Mouse (Mus musculus): ENCODE measurements at regions not wholly inside any gene's neighbourhood (a gene's known extent, or its start where the extent isn't known, plus 50 kb on each side); places are given as distances from the start of the nearest gene placed in this dataset.
A peak's percentile ranks its signal among the peaks of the same experiment; 100 is the strongest.

DNA sequence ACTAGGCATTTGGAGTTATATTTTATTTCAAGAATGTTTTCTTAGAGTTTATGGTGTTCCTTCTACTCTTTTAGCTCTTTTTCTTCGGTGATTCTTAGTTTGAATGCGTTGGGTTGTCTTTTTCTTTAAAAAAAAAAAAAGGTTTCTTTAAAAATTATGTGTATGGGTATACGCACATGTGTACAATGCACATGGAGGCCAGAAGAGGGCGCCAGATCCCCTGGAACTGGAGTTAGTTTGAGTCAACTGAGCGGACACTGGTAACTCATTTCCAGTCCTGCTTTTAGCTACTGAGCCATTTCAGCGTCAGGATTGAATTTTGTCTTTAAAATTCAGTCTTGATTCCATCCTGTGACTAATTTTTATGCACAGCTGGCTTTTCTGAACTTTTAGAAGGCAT lies 124.9 kb upstream of the Cdh5 start:
- no peaks in the 10 kb centered on the region for H3K4me1 ChIP-seq (ENCODE audit: control insufficient read depth, insufficient read depth, low read length)
- H3K27ac ChIP-seq (replicated peaks; ENCODE audit: insufficient read depth, low read depth, low read length): no peak overlapping the region
- no peaks in the 10 kb centered on the region for H3K27me3 ChIP-seq (ENCODE audit: control insufficient read depth, insufficient read depth, low read length)
- WGBS: 76% methylated on average over 6 of the region's 6 CpGs
- no peak for TF ChIP-seq POLR2A (IDR thresholded peaks at IDR 0.05; ENCODE audit: extremely low read depth, insufficient read depth, low read length)
- TF ChIP-seq CTCF (IDR thresholded peaks at IDR 0.05; ENCODE audit: low read depth, low read length): peak; percentile 17; the same call in 1 of the 2 replicates
- DNase-seq (ENCODE audit: extremely low read depth, low read depth, low spot score): peak; percentile 9
- no peaks in the 10 kb centered on the region for H3K79me2 ChIP-seq (ENCODE audit: control insufficient read depth, insufficient read depth, low read length)
- H3K4me3 ChIP-seq (ENCODE audit: insufficient read depth, low read depth, low read length): no peak overlapping the region
- H3K9ac ChIP-seq (ENCODE audit: low read depth, low read length): no peak overlapping the region
- H3K36me3 ChIP-seq (ENCODE audit: control insufficient read depth, insufficient read depth, low read length): no peaks in the 10 kb centered on the region

DNA sequence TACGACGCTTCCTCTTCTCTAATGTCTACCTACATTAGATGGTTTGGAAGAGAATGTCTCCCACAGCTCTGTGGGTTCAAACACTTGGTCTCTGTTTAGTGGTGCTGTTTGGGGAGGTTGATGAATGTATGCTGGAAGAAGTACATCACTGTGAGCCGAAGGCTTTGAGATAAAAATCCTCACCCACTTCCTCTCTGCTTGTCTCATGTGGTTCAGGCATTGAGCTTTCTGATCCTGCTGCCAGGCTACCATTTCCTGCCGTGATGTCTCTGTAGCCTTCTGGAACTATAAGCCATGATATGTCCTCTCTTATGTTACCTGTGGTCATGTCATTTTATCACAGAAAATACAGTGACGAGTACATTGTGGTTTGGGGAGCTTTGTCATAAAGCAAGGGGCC lies 122.5 kb upstream of the Cdh5 start:
- 79% methylated on average over 5 of the region's 5 CpGs for WGBS
- DNase-seq (ENCODE audit: extremely low read depth, low read depth, low spot score): no peak
- H3K27me3 ChIP-seq (ENCODE audit: control insufficient read depth, insufficient read depth, low read length): no peaks in the 10 kb centered on the region
- H3K79me2 ChIP-seq (ENCODE audit: control insufficient read depth, insufficient read depth, low read length): no peaks in the 10 kb centered on the region
- no peak overlapping the region for H3K4me3 ChIP-seq (ENCODE audit: insufficient read depth, low read depth, low read length)
- H3K27ac ChIP-seq (replicated peaks; ENCODE audit: insufficient read depth, low read depth, low read length): no peak overlapping the region
- H3K9ac ChIP-seq (ENCODE audit: low read depth, low read length): no peak overlapping the region
- no peaks in the 10 kb centered on the region for H3K4me1 ChIP-seq (ENCODE audit: control insufficient read depth, insufficient read depth, low read length)
- no peak for TF ChIP-seq CTCF (IDR thresholded peaks at IDR 0.05; ENCODE audit: low read depth, low read length)
- TF ChIP-seq POLR2A (IDR thresholded peaks at IDR 0.05; ENCODE audit: extremely low read depth, insufficient read depth, low read length): no peak
- no peaks in the 10 kb centered on the region for H3K36me3 ChIP-seq (ENCODE audit: control insufficient read depth, insufficient read depth, low read length)

DNA sequence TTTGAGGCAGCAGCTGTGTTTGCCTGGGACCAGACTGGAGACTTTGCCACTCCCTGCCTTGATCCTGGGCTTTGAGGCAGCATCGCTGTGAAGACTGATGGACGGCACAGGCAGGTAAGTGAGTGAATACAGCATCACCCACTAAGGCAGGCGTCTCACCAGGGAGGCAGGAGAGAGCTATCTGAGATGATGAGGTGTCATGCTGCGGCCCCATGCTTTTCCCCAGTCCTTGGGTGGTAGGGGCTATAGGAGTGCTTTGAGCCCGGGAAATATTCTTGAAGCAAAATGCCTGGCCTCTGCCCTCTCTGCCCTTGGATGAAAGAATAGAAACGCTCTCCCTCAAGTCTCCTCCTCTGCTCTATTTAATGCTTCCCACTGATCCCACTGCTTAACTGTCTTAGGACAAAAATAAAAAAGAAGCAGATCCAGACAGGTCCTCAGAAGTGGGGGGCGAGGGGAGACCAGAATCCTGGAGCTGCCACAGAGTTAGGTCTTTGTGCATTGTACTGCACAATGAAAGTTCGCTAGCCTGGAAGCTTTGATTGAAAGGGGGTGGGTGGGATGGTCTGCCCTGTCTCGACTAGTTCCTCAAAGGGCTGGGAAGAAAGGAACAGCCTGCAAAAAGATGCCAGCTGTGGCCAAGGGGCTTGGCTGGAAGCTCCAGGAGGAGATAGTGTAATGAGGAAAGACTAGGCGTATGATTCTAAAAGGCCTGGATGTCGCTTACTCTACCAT lies 117.4 kb upstream of the Cdh5 start:
- Histone ChIP-seq H3K79me2 (ENCODE audit: control insufficient read depth, insufficient read depth, low read length) (no peaks in the 10 kb centered on the region), H3K27me3 (ENCODE audit: control insufficient read depth, insufficient read depth, low read length) (no peaks in the 10 kb centered on the region), H3K4me3 (ENCODE audit: insufficient read depth, low read depth, low read length) (no peak overlapping the region), H3K27ac (replicated peaks; ENCODE audit: insufficient read depth, low read depth, low read length) (no peak overlapping the region), H3K36me3 (ENCODE audit: control insufficient read depth, insufficient read depth, low read length) (no peaks in the 10 kb centered on the region), H3K9ac (ENCODE audit: low read depth, low read length) (no peak overlapping the region), H3K4me1 (ENCODE audit: control insufficient read depth, insufficient read depth, low read length) (no peaks in the 10 kb centered on the region)
- TF ChIP-seq POLR2A (IDR thresholded peaks at IDR 0.05; ENCODE audit: extremely low read depth, insufficient read depth, low read length): no peak
- TF ChIP-seq CTCF (IDR thresholded peaks at IDR 0.05; ENCODE audit: low read depth, low read length): no peak
- 82% methylated on average over 11 of the region's 11 CpGs for WGBS
- no peak for DNase-seq (ENCODE audit: extremely low read depth, low read depth, low spot score)

DNA sequence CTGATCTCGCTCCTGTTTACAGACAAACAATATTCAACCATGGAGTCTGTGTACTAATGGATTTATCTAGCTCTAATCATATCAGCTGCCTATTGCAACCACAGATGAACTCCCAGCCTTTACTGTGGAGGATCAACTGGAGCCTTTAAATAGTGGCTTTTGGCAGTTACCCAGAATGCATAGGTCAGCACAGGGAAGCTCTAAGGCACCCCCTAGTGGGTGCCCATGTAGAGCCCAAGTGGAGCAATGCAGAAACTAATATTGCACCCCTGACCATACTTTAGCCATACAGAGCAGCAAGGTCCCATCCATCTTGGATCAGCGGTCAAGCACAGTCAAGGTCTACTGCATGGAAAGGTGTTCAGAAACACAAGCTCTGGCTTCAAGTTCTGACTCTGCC lies 115.8 kb upstream of the Cdh5 start:
- DNase-seq (ENCODE audit: extremely low read depth, low read depth, low spot score): peak; percentile 14
- TF ChIP-seq POLR2A (IDR thresholded peaks at IDR 0.05; ENCODE audit: extremely low read depth, insufficient read depth, low read length) (no peak), CTCF (IDR thresholded peaks at IDR 0.05; ENCODE audit: low read depth, low read length) (0 out of 2 replicates have a peak, but pooled peaks have one; percentile 4)
- H3K36me3 ChIP-seq (ENCODE audit: control insufficient read depth, insufficient read depth, low read length): no peaks in the 10 kb centered on the region
- no peaks in the 10 kb centered on the region for H3K4me1 ChIP-seq (ENCODE audit: control insufficient read depth, insufficient read depth, low read length)
- H3K79me2 ChIP-seq (ENCODE audit: control insufficient read depth, insufficient read depth, low read length): no peaks in the 10 kb centered on the region
- no peak overlapping the region for H3K4me3 ChIP-seq (ENCODE audit: insufficient read depth, low read depth, low read length)
- 86% methylated on average over 2 of the region's 2 CpGs for WGBS
- H3K27me3 ChIP-seq (ENCODE audit: control insufficient read depth, insufficient read depth, low read length): no peaks in the 10 kb centered on the region
- no peak overlapping the region for H3K27ac ChIP-seq (replicated peaks; ENCODE audit: insufficient read depth, low read depth, low read length)
- H3K9ac ChIP-seq (ENCODE audit: low read depth, low read length): no peak overlapping the region

DNA sequence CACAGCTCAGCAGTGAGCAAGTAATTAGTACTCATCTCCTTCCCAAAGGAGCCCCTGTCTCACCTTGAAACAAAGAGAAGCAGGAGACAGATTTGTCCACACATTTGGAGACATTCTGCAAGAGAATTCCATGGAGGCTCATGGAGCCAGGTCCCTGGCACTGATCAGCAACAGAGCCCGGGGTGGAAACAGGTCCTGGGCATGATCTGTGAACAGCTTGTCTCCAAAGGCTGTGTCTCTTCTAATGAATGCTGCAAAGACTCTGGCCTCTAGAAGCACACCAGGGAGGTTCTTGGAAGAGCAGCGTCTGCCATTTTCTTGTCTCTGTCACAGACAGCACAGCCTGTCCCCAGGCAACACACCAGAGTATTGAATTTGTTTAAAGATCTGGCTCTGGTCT lies 107.5 kb upstream of the Cdh5 start:
- no peak overlapping the region for H3K4me3 ChIP-seq (ENCODE audit: insufficient read depth, low read depth, low read length)
- DNase-seq (ENCODE audit: extremely low read depth, low read depth, low spot score): no peak
- no peaks in the 10 kb centered on the region for H3K4me1 ChIP-seq (ENCODE audit: control insufficient read depth, insufficient read depth, low read length)
- no peaks in the 10 kb centered on the region for H3K36me3 ChIP-seq (ENCODE audit: control insufficient read depth, insufficient read depth, low read length)
- H3K9ac ChIP-seq (ENCODE audit: low read depth, low read length): no peak overlapping the region
- H3K79me2 ChIP-seq (ENCODE audit: control insufficient read depth, insufficient read depth, low read length): no peaks in the 10 kb centered on the region
- WGBS: 80% methylated on average over 2 of the region's 2 CpGs
- TF ChIP-seq CTCF (IDR thresholded peaks at IDR 0.05; ENCODE audit: low read depth, low read length) (no peak), POLR2A (IDR thresholded peaks at IDR 0.05; ENCODE audit: extremely low read depth, insufficient read depth, low read length) (no peak)
- H3K27ac ChIP-seq (replicated peaks; ENCODE audit: insufficient read depth, low read depth, low read length): no peak overlapping the region
- no peaks in the 10 kb centered on the region for H3K27me3 ChIP-seq (ENCODE audit: control insufficient read depth, insufficient read depth, low read length)

DNA sequence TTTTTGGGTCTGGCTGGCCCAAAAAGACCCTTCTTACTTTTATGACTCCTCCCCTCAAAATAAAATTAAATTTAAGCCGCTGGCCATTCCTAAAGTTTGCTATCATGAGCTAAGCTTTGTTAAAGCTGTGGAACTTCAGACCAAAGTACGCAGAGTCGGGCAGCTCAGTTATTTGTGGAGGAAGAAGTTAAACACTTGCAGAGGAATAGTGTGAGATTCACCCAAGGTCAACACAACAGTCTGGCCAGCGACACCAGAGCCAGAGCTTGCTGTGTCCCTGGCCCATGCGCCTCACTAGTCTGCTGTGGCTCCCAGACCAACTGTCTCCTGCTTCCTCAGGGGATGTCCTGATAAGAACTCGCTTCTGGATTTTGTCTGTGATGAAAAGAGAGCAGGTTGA lies 103.3 kb upstream of the Cdh5 start:
- Histone ChIP-seq H3K4me1 (ENCODE audit: control insufficient read depth, insufficient read depth, low read length) (no peaks in the 10 kb centered on the region), H3K79me2 (ENCODE audit: control insufficient read depth, insufficient read depth, low read length) (no peaks in the 10 kb centered on the region), H3K27me3 (ENCODE audit: control insufficient read depth, insufficient read depth, low read length) (no peaks in the 10 kb centered on the region), H3K4me3 (ENCODE audit: insufficient read depth, low read depth, low read length) (no peak overlapping the region), H3K36me3 (ENCODE audit: control insufficient read depth, insufficient read depth, low read length) (no peaks in the 10 kb centered on the region), H3K27ac (replicated peaks; ENCODE audit: insufficient read depth, low read depth, low read length) (no peak overlapping the region), H3K9ac (ENCODE audit: low read depth, low read length) (no peak overlapping the region)
- 17% methylated on average over 6 of the region's 6 CpGs for WGBS
- peak; percentile 52 for DNase-seq (ENCODE audit: extremely low read depth, low read depth, low spot score)
- no peak for TF ChIP-seq POLR2A (IDR thresholded peaks at IDR 0.05; ENCODE audit: extremely low read depth, insufficient read depth, low read length)
- TF ChIP-seq CTCF (IDR thresholded peaks at IDR 0.05; ENCODE audit: low read depth, low read length): no peak
